Mouse (Mus musculus): ENCODE measurements at regions not wholly inside any gene's neighbourhood (a gene's known extent, or its start where the extent isn't known, plus 50 kb on each side); places are given as distances from the start of the nearest gene placed in this dataset.

- DNase-seq (ENCODE audit: extremely low spot score, low spot score) = no peak
Observed at GRCm38 (mm10) chr4:131695941-131696912, 141.9 kb downstream of the Ptpru start.
